Mouse (Mus musculus) limb, embryonic 12.5 days (tissue): ENCODE results near the gene Mcat. TPM values are rescaled to one million over a fixed set of nuclear protein-coding genes. Genes with fewer than 3 reads are reported as not detected.

Experiments
- ATAC-seq: fragments of 200-750 bp; cut with Nextera tagmentation; 2 replicates; pipeline ENCODE4 v1.8.0; 2017; ENCODE audit warnings: low read depth, moderate TSS enrichment; ENCODE audit not compliant: insufficient number of reproducible peaks, insufficient read depth, low FRiP score, low TSS enrichment
- H3K27ac ChIP-seq: fragments of 300-500 bp; sonication (generic); 2 replicates; pipeline ENCODE4 v1.5.1; 2016; ENCODE audit warnings: mild to moderate bottlenecking, moderate library complexity
- H3K27me3 ChIP-seq: fragments of 300-500 bp; sonication (generic); 2 replicates; pipeline ENCODE4 v1.6.1; 2016; ENCODE audit warnings: mild to moderate bottlenecking, moderate library complexity
- H3K36me3 ChIP-seq: fragments of 300-500 bp; sonication (generic); 2 replicates; pipeline ENCODE4 v1.6.1; 2016; ENCODE audit warnings: mild to moderate bottlenecking, moderate library complexity
- H3K4me1 ChIP-seq: fragments of 300-500 bp; sonication (generic); replicated peaks from 2 replicates; pipeline ENCODE4 v1.6.1; 2016
- H3K4me2 ChIP-seq: fragments of 300-500 bp; sonication (generic); 2 replicates; pipeline ENCODE4 v1.6.1; 2016; ENCODE audit warnings: mild to moderate bottlenecking, moderate library complexity
- H3K4me3 ChIP-seq: fragments of 300-500 bp; sonication (generic); replicated peaks from 2 replicates; pipeline ENCODE4 v1.5.1; 2016; ENCODE audit warnings: mild to moderate bottlenecking
- H3K9ac ChIP-seq: fragments of 300-500 bp; sonication (generic); replicated peaks from 2 replicates; pipeline ENCODE4 v1.6.1; 2016; ENCODE audit warnings: mild to moderate bottlenecking, moderate library complexity
- H3K9me3 ChIP-seq: fragments of 300-500 bp; sonication (generic); 2 replicates; pipeline ENCODE4 v1.6.1; 2016; ENCODE audit warnings: mild to moderate bottlenecking, moderate library complexity
- WGBS: fragments of 180-500 bp; shearing (Covaris S2); methylation state at CpG from one replicate; pipeline ENCODE4 v1.1.7; 2016; 5-methylcytosine and 5-hydroxymethylcytosine counted together
- polyA plus RNA-seq: library from polyadenylated mRNA; unstranded; fragments of >200 nt; fragmentation: Nextera tagmentation; extraction: Ambion mirVana; gene quantifications from 2 replicates; pipeline ENCODE4 v1.2.1, GENCODE M21; 2016

Mcat gene
- polyA plus RNA-seq, 1 experiment from 2014 or later = 50.8 TPM

GRCm38 (mm10) chr15:83563857-83564651 is 467 bp upstream of the Mcat start:
- H3K27me3 ChIP-seq = peaks cover 6% of the 10 kb centered on the region; the same call in 1 of the 2 replicates
- peak; percentile 48 for ATAC-seq
- H3K9ac ChIP-seq = peak overlapping the region; percentile 59
- WGBS = 2% methylated on average over 27 of the region's 27 CpGs
- H3K4me2 ChIP-seq = peak overlapping the region; percentile 95
- peak overlapping the region; percentile 46 for H3K4me3 ChIP-seq
- H3K4me1 ChIP-seq = peaks cover 10% of the 10 kb centered on the region
- H3K27ac ChIP-seq = peak overlapping the region; percentile 36; the same call in 1 of the 2 replicates
- no peaks in the 10 kb centered on the region for H3K9me3 ChIP-seq
- no peaks in the 10 kb centered on the region for H3K36me3 ChIP-seq

GRCm38 (mm10) chr15:83562626-83563270 is 839 bp downstream of the Mcat start:
- no peaks in the 10 kb centered on the region for H3K36me3 ChIP-seq
- peak overlapping the region; percentile 59; the same call in 1 of the 2 replicates for H3K9ac ChIP-seq
- peaks cover 10% of the 10 kb centered on the region for H3K4me1 ChIP-seq
- H3K27me3 ChIP-seq = peaks cover 6% of the 10 kb centered on the region; the same call in 1 of the 2 replicates
- peak overlapping the region; percentile 95 for H3K4me2 ChIP-seq
- peak overlapping the region; percentile 46 for H3K4me3 ChIP-seq
- H3K27ac ChIP-seq = peak overlapping the region; percentile 42
- 0 out of 2 replicates have a peak, but pooled peaks have one; percentile 12 for ATAC-seq
- 31% methylated on average over 15 of the region's 15 CpGs for WGBS
- H3K9me3 ChIP-seq = no peaks in the 10 kb centered on the region

- H3K27me3 ChIP-seq = peaks cover 6% of the 10 kb centered on the region; the same call in 1 of the 2 replicates
- H3K4me2 ChIP-seq = no peak overlapping the region
- 62% methylated on average over 5 of the region's 5 CpGs for WGBS
- H3K4me1 ChIP-seq = peaks cover 10% of the 10 kb centered on the region
- H3K36me3 ChIP-seq = no peaks in the 10 kb centered on the region
- no peak overlapping the region for H3K4me3 ChIP-seq
- no peak overlapping the region for H3K9ac ChIP-seq
- no peak for ATAC-seq
- no peak overlapping the region for H3K27ac ChIP-seq
- H3K9me3 ChIP-seq = no peaks in the 10 kb centered on the region
These were observed 2.6 kb downstream of the Mcat start for GRCm38 (mm10) chr15:83560941-83561477.

GRCm38 (mm10) chr15:83555161-83555974 is 8.2 kb downstream of the Mcat start:
- Histone ChIP-seq H3K36me3 (peaks cover 27% of the 10 kb centered on the region), H3K4me3 (peak overlapping the region; percentile 89), H3K9ac (peak overlapping the region; percentile 97), H3K9me3 (no peaks in the 10 kb centered on the region), H3K27me3 (no peaks in the 10 kb centered on the region), H3K27ac (peak overlapping the region; percentile 91), H3K4me1 (peaks cover 10% of the 10 kb centered on the region), H3K4me2 (peak overlapping the region; percentile 79)
- peak; percentile 84; the same call in 1 of the 2 replicates for ATAC-seq
- WGBS = 1% methylated on average over 74 of the region's 74 CpGs

GRCm38 (mm10) chr15:83553831-83554230 is 9.8 kb downstream of the Mcat start:
- H3K27ac ChIP-seq = no peak overlapping the region
- H3K36me3 ChIP-seq = peaks cover 42% of the 10 kb centered on the region
- H3K4me1 ChIP-seq = peaks cover 10% of the 10 kb centered on the region
- H3K4me3 ChIP-seq = no peak overlapping the region
- no peaks in the 10 kb centered on the region for H3K27me3 ChIP-seq
- H3K9me3 ChIP-seq = no peaks in the 10 kb centered on the region
- H3K4me2 ChIP-seq = no peak overlapping the region
- H3K9ac ChIP-seq = no peak overlapping the region
- no peak for ATAC-seq

GRCm38 (mm10) chr15:83550137-83550536 is 13.4 kb downstream of the Mcat start:
- H3K27ac ChIP-seq = no peak overlapping the region
- 74% methylated on average over 2 of the region's 2 CpGs for WGBS

GRCm38 (mm10) chr15:83547144-83547543 is 16.4 kb downstream of the Mcat start:
- 90% methylated on average over 8 of the region's 8 CpGs for WGBS
- Histone ChIP-seq H3K36me3 (peaks cover 71% of the 10 kb centered on the region), H3K27ac (no peak overlapping the region), H3K4me2 (no peak overlapping the region), H3K27me3 (no peaks in the 10 kb centered on the region), H3K9ac (no peak overlapping the region), H3K4me3 (no peak overlapping the region), H3K9me3 (no peaks in the 10 kb centered on the region), H3K4me1 (no peaks in the 10 kb centered on the region)
- ATAC-seq = no peak

More at GRCm38 (mm10) chr15:83550137-83550536, 13.4 kb downstream of the Mcat start:
- ATAC-seq = no peak
- no peak overlapping the region for H3K9ac ChIP-seq
- no peaks in the 10 kb centered on the region for H3K27me3 ChIP-seq
- no peak overlapping the region for H3K4me2 ChIP-seq
- H3K9me3 ChIP-seq = no peaks in the 10 kb centered on the region
- H3K4me3 ChIP-seq = no peak overlapping the region
- H3K36me3 ChIP-seq = peaks cover 78% of the 10 kb centered on the region
- H3K4me1 ChIP-seq = peaks cover 7% of the 10 kb centered on the region

GRCm38 (mm10) chr15:83546029-83546428 is 17.6 kb downstream of the Mcat start:
- 93% methylated on average over 7 of the region's 7 CpGs for WGBS
- H3K27me3 ChIP-seq = no peaks in the 10 kb centered on the region
- no peak overlapping the region for H3K27ac ChIP-seq
- no peak overlapping the region for H3K4me2 ChIP-seq
- no peak for ATAC-seq
- peaks cover 60% of the 10 kb centered on the region for H3K36me3 ChIP-seq
- H3K9me3 ChIP-seq = no peaks in the 10 kb centered on the region
- H3K4me3 ChIP-seq = no peak overlapping the region
- H3K4me1 ChIP-seq = no peaks in the 10 kb centered on the region
- H3K9ac ChIP-seq = no peak overlapping the region

- H3K27me3 ChIP-seq = no peaks in the 10 kb centered on the region
- no peaks in the 10 kb centered on the region for H3K9me3 ChIP-seq
- H3K4me1 ChIP-seq = no peaks in the 10 kb centered on the region
- no peak overlapping the region for H3K27ac ChIP-seq
- H3K36me3 ChIP-seq = peaks cover 17% of the 10 kb centered on the region
- 83% methylated on average over 9 of the region's 9 CpGs for WGBS
- H3K4me2 ChIP-seq = no peak overlapping the region
- no peak overlapping the region for H3K4me3 ChIP-seq
- no peak overlapping the region for H3K9ac ChIP-seq
- ATAC-seq = no peak
These were observed 21.8 kb downstream of the Mcat start for GRCm38 (mm10) chr15:83541647-83542287.

- no peak overlapping the region for H3K9ac ChIP-seq
- no peaks in the 10 kb centered on the region for H3K9me3 ChIP-seq
- H3K27ac ChIP-seq = no peak overlapping the region
- H3K4me2 ChIP-seq = no peak overlapping the region
- WGBS = 75% methylated on average over 4 of the region's 4 CpGs
- no peak overlapping the region for H3K4me3 ChIP-seq
- no peak for ATAC-seq
- H3K4me1 ChIP-seq = no peaks in the 10 kb centered on the region
- no peaks in the 10 kb centered on the region for H3K36me3 ChIP-seq
- no peaks in the 10 kb centered on the region for H3K27me3 ChIP-seq
These were observed 23.7 kb downstream of the Mcat start for GRCm38 (mm10) chr15:83539905-83540304.
